Mouse (Mus musculus) kidney, adult 2 months (tissue): ENCODE measurements at regions not wholly inside any gene's neighbourhood (a gene's known extent, or its start where the extent isn't known, plus 50 kb on each side); places are given as distances from the start of the nearest gene placed in this dataset.

Source experiments
- CTCF ChIP-seq: fragments of 200-500 bp; conservative IDR thresholded peaks from 2 replicates; pipeline ENCODE4 v1.5.1; 2011; ENCODE audit warnings: low read depth, mild to moderate bottlenecking, control low read depth, low read length, moderate library complexity, mixed read lengths; ENCODE audit not compliant: insufficient read depth, insufficient read length
- POLR2A ChIP-seq: fragments of 200-500 bp; IDR thresholded peaks from one replicate; pipeline ENCODE4 v1.6.1; 2011; ENCODE audit warnings: low read depth, low read length, control low read depth

DNA sequence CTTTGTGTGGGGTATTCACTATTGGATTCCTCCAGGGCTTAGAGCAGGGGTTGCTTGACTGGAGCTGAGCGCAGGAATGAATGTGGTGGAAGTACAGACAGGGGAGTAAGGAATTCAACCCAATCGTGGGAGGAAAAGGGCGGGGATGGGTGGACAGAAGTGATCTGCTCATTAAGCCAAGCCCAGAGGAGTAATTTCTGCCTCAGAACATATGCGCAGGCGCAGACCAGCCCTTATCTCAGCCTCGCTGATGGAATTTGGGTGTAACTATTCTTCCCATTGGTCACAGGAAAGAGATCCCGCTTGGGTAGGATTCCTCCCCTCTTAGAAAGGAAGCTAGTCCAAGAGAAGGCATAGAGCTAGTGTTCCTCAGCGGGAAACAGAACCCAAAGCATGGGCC lies 158.8 kb downstream of the Efnb1 start:
- TF ChIP-seq POLR2A (no peak), CTCF (no peak)
